Mouse (Mus musculus) heart, adult 2 months (tissue): Measurements from ENCODE around the gene H2-Ob. TPM values are rescaled to one million over a fixed set of nuclear protein-coding genes. Genes with fewer than 3 reads are reported as not detected.

Source experiments
- DNase-seq, 2 experiments: peaks; one replicate each; pipeline ENCODE4 v3.0.0; 2021
- H3K27ac ChIP-seq: fragments of 200-600 bp; 2 replicates; pipeline ENCODE4 v1.8.1; 2022
- H3K27me3 ChIP-seq: fragments of 200-500 bp; 2 replicates; pipeline ENCODE4 v1.6.1; 2012; ENCODE audit warnings: mild to moderate bottlenecking, low read length, inconsistent platforms, mixed read lengths; ENCODE audit not compliant: control insufficient read depth, insufficient read depth
- H3K36me3 ChIP-seq: fragments of 200-500 bp; 2 replicates; pipeline ENCODE4 v1.6.1; 2012; ENCODE audit warnings: low read length, inconsistent platforms; ENCODE audit not compliant: control insufficient read depth, insufficient read depth
- H3K4me1 ChIP-seq: fragments of 200-500 bp; 2 replicates; pipeline ENCODE4 v1.6.1; 2011; ENCODE audit warnings: low read length; ENCODE audit not compliant: control insufficient read depth, insufficient read depth
- H3K4me3 ChIP-seq: fragments of 200-600 bp; 2 replicates; pipeline ENCODE4 v1.8.1; 2022
- H3K79me2 ChIP-seq: fragments of 200-500 bp; replicated peaks from 2 replicates; pipeline ENCODE4 v1.6.1; 2012; ENCODE audit warnings: mild to moderate bottlenecking, inconsistent platforms, low read length, moderate library complexity, mixed read lengths; ENCODE audit not compliant: control insufficient read depth, insufficient read depth
- H3K9ac ChIP-seq: fragments of 200-500 bp; 2 replicates; pipeline ENCODE4 v1.6.1; 2012; ENCODE audit warnings: low read depth, mild to moderate bottlenecking, control low read depth, inconsistent platforms, low read length, mixed read lengths
- CTCF ChIP-seq: fragments of 200-600 bp; IDR thresholded peaks from 2 replicates; pipeline ENCODE4 v1.8.1; 2022; ENCODE audit warnings: antibody characterized with exemption, mild to moderate bottlenecking, moderate library complexity
- EP300 ChIP-seq: fragments of 200-500 bp; IDR thresholded peaks from 2 replicates; pipeline ENCODE4 v1.6.1; 2011; ENCODE audit warnings: low read depth, low read length, control low read depth; ENCODE audit not compliant: insufficient read depth
- POLR2A ChIP-seq: fragments of 200-500 bp; IDR thresholded peaks from 2 replicates; pipeline ENCODE4 v1.6.1; 2011; ENCODE audit warnings: mild to moderate bottlenecking, low read depth, low read length, control low read depth; ENCODE audit not compliant: insufficient read depth
- WGBS: fragments of 180-500 bp; shearing (Covaris S2); methylation state at CpG from one replicate; pipeline ENCODE4 v1.1.7; 2018; 5-methylcytosine and 5-hydroxymethylcytosine counted together
- intact Hi-C: fragments of 180-260 bp; cut with DNase I; formaldehyde crosslinking; loops from one replicate; pipeline ENCODE4 v1.15.1; 2025
- polyA plus RNA-seq: library from polyadenylated mRNA; depleted of rRNA; stranded (reverse); fragments of >200 nt; gene quantifications from 2 replicates; pipeline ENCODE4 v1.2.3, GENCODE M21; 2012
- total RNA-seq, 2 experiments: library from RNA; stranded (reverse); gene quantifications; 2 replicates each; pipeline ENCODE4 v1.2.3; 2021

H2-Ob gene
- total and polyA plus RNA-seq, 3 experiments = 0.55 to 6.2 (median 1.0) TPM

DNA sequence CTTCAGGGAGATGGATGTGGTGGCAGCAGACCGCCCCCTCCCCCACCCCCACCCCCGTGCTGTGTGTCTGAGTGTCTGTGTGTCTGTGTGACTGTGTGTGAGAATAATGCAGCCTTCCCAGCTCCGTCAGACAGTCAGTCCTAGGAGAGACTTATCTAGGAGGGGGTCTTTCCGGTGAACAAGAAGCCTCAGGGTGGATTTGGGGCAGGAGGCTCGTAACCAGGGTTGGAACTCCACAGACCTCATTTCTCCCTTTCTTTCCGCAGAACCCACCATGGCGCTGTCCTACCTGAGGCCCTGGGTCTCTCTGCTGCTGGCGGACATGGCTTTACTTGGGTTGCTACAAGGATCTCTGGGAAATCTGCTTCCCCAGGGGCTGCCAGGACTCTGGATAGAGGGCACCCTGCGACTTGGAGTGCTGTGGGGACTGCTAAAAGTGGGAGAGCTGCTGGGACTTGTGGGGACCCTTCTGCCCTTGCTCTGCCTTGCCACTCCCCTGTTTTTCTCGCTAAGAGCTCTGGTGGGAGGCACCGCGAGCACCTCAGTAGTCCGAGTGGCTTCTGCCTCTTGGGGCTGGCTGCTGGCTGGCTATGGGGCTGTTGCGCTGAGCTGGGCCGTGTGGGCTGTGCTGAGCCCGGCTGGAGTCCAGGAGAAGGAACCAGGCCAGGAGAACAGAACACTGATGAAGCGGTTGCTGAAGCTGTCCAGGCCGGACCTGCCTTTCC lies 33.5 kb upstream of the H2-Ob start:
- H3K9ac ChIP-seq = peak overlapping the region; percentile 74
- H3K4me3 ChIP-seq = peak overlapping the region; percentile 65
- no peaks in the 10 kb centered on the region for H3K27me3 ChIP-seq
- no peak for TF ChIP-seq CTCF
- no peak for TF ChIP-seq EP300
- no peak for TF ChIP-seq POLR2A
- peaks cover 5% of the 10 kb centered on the region; the same call in 1 of the 2 replicates for H3K36me3 ChIP-seq
- no peaks in the 10 kb centered on the region for H3K79me2 ChIP-seq
- H3K27ac ChIP-seq = peak overlapping the region; percentile 98
- WGBS = 10% methylated on average over 18 of the region's 18 CpGs
- peaks cover 2% of the 10 kb centered on the region for H3K4me1 ChIP-seq
- peak; percentile 74 for DNase-seq
- intact Hi-C loops = no loop called here

DNA sequence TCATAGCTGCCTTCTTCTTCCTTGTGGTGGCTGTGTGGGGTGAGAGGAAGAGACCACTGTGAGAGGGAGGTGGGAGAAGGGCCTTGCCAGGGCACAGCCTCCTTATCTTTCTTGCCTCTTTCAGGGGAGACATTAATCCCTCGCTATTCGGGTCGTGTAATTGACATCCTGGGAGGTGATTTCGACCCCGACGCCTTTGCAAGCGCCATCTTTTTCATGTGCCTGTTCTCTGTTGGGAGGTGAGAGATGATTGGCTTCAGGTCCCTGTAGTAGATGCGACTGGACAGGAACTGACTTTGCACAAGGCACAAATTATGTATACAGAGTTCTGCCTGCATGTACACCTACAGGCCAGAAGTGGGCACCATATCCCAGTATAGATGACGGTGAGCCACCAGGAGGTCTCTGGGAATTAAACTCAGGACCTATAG lies 32.9 kb upstream of the H2-Ob start:
- intact Hi-C loops = loop anchor here (1.0 kb wide), 1 partner anchor 30 kb away; no protein-coding TSS in a partner anchor

DNA sequence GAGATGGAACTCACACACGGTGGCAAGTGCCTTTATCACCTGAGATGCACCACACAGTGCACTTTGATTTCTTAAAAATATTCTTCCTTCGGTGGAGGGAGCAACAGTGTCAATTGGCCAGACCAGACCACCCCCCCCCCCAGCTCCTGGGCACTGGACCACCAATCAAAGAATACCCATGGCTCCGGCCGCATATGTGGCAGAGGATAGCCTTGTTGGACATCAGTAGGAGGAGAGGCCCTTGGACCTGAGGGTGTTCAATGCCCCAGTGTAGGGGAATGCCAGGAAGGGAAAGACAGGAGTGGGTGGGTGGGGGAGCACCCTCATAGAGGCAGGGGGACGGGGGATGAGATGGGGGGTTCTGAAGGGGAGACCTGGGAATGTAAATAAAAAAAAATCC lies 32.0 kb upstream of the H2-Ob start:
- H3K27ac ChIP-seq = no peak overlapping the region
- H3K4me1 ChIP-seq = peaks cover 2% of the 10 kb centered on the region
- no peaks in the 10 kb centered on the region for H3K79me2 ChIP-seq
- no peak overlapping the region for H3K9ac ChIP-seq
- peak in 1 of 2 experiments; percentile 15 for DNase-seq
- WGBS = 86% methylated on average over 5 of the region's 5 CpGs
- H3K36me3 ChIP-seq = peaks cover 5% of the 10 kb centered on the region; the same call in 1 of the 2 replicates
- no peaks in the 10 kb centered on the region for H3K27me3 ChIP-seq
- no peak for TF ChIP-seq CTCF
- TF ChIP-seq POLR2A = no peak
- TF ChIP-seq EP300 = no peak
- intact Hi-C loops = loop anchor here (1.0 kb wide), 1 partner anchor 29 kb away; no protein-coding TSS in a partner anchor
- no peak overlapping the region for H3K4me3 ChIP-seq

More for the DNA sequence above, 32.9 kb upstream of the H2-Ob start:
- no peaks in the 10 kb centered on the region for H3K79me2 ChIP-seq
- H3K9ac ChIP-seq = peak overlapping the region; percentile 54
- H3K4me3 ChIP-seq = peak overlapping the region; percentile 65; the same call in 1 of the 2 replicates
- no peaks in the 10 kb centered on the region for H3K27me3 ChIP-seq
- DNase-seq = peak in 1 of 2 experiments; percentile 45
- TF ChIP-seq CTCF (peak; percentile 86), EP300 (no peak)
- 23% methylated on average over 9 of the region's 9 CpGs for WGBS
- H3K36me3 ChIP-seq = peaks cover 5% of the 10 kb centered on the region; the same call in 1 of the 2 replicates
- peaks cover 2% of the 10 kb centered on the region for H3K4me1 ChIP-seq
- H3K27ac ChIP-seq = peak overlapping the region; percentile 98

DNA sequence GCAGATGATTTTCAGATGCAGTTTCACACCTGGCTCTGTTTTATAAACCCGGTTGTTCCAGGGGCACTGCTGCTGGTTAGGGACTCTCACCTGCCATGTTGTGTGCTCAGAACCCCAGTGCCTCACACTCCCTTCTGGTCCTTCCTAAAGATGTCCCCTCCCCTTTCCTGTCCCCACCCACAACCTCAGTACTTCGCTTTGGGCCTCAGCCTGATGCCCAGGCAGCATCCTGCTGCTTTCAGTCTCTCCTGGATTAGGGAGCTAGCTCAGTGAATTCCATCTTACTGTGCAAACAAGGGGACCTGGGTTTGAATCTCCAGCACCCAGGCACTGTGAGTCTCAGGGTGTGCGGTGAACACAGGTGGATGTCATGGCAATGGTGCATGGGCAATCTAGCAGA lies 31.2 kb upstream of the H2-Ob start:
- Histone ChIP-seq H3K27me3 (no peaks in the 10 kb centered on the region), H3K4me3 (no peak overlapping the region), H3K36me3 (peaks cover 5% of the 10 kb centered on the region; the same call in 1 of the 2 replicates), H3K79me2 (no peaks in the 10 kb centered on the region), H3K9ac (no peak overlapping the region), H3K4me1 (peaks cover 2% of the 10 kb centered on the region), H3K27ac (no peak overlapping the region)
- DNase-seq = peak in 1 of 2 experiments; percentile 25
- 67% methylated on average over 3 of the region's 3 CpGs for WGBS
- TF ChIP-seq CTCF (no peak), POLR2A (no peak), EP300 (no peak)
- intact Hi-C loops = no loop called here

DNA sequence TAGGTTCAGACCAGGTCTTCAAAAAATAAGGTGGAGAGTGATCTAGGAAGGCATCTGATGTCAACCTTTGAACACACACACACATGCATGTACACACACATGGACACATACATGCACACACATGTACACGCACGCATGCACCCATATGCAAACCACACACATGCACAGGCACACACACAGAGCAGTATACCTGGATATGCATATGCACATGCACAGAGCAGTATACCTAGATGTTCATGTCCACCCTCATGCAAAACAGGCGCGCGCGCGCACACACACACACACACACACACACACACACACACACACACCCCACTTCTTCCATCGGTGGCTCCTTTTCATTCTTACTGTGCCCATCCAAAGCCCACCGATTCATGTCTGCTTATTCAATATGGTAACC lies 30.8 kb upstream of the H2-Ob start:
- Histone ChIP-seq H3K36me3 (peaks cover 5% of the 10 kb centered on the region; the same call in 1 of the 2 replicates), H3K9ac (no peak overlapping the region), H3K27me3 (no peaks in the 10 kb centered on the region), H3K79me2 (no peaks in the 10 kb centered on the region), H3K4me1 (peaks cover 2% of the 10 kb centered on the region), H3K27ac (no peak overlapping the region), H3K4me3 (no peak overlapping the region)
- intact Hi-C loops = no loop called here
- 99% methylated on average over 9 of the region's 9 CpGs for WGBS
- TF ChIP-seq POLR2A = no peak
- no peak for TF ChIP-seq EP300
- no peak for TF ChIP-seq CTCF
- DNase-seq = peak in 1 of 2 experiments; percentile 12

DNA sequence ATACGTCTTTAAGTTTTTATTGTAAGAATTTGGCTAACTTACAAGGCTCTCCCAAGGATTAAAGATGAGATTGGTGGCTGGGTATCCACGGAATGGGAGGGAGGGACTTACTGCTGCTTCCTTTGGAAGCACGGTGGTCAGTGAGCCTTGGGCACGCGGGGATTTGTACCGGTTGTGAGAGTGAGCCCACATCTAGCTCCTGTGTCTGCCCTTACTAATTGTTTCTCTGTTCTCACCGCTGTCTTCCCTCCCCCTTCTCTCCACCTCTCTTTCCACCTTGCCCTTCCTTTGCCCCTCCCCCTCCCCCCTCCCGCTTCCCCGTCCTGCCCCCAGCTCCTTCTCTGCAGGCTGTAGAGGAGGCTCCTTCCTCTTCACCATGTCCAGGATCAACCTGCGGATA lies 30.3 kb upstream of the H2-Ob start:
- no peak for TF ChIP-seq POLR2A

More for the DNA sequence above, 30.3 kb upstream of the H2-Ob start:
- Histone ChIP-seq H3K36me3 (peaks cover 5% of the 10 kb centered on the region; the same call in 1 of the 2 replicates), H3K4me3 (no peak overlapping the region), H3K9ac (no peak overlapping the region), H3K27me3 (no peaks in the 10 kb centered on the region), H3K79me2 (no peaks in the 10 kb centered on the region), H3K27ac (no peak overlapping the region), H3K4me1 (peaks cover 2% of the 10 kb centered on the region)
- intact Hi-C loops = no loop called here
- WGBS = 46% methylated on average over 10 of the region's 10 CpGs
- DNase-seq = peak in 1 of 2 experiments; percentile 6
